Mouse (Mus musculus) intestine, embryonic 15.5 days (tissue): ENCODE data around the gene Paip2b. TPM values are rescaled to one million over a fixed set of nuclear protein-coding genes. Genes with fewer than 3 reads are reported as not detected.
"Not testable (repeated sequence)": the region's sequence is repeated elsewhere in the genome, so short reads cannot be mapped to it uniquely, and the experiment has no call there.

Experiments
- ATAC-seq: fragments of 200-750 bp; cut with Nextera tagmentation; 2 replicates; pipeline ENCODE4 v1.8.0; 2017; ENCODE audit warnings: moderate TSS enrichment, moderate library complexity
- H3K27ac ChIP-seq: fragments of 300-500 bp; sonication (generic); 2 replicates; pipeline ENCODE4 v1.5.1; 2015; ENCODE audit warnings: mild to moderate bottlenecking, inconsistent platforms
- H3K27me3 ChIP-seq: fragments of 300-500 bp; sonication (generic); replicated peaks from 2 replicates; pipeline ENCODE4 v1.6.1; 2015; ENCODE audit warnings: inconsistent platforms
- H3K36me3 ChIP-seq: fragments of 300-500 bp; sonication (generic); 2 replicates; pipeline ENCODE4 v1.6.1; 2015; ENCODE audit warnings: inconsistent platforms
- H3K4me1 ChIP-seq: fragments of 300-500 bp; sonication (generic); replicated peaks from 2 replicates; pipeline ENCODE4 v1.6.1; 2015; ENCODE audit warnings: inconsistent platforms
- H3K4me2 ChIP-seq: fragments of 300-500 bp; sonication (generic); replicated peaks from 2 replicates; pipeline ENCODE4 v1.6.1; 2015; ENCODE audit warnings: mild to moderate bottlenecking, inconsistent platforms
- H3K4me3 ChIP-seq: fragments of 300-500 bp; sonication (generic); replicated peaks from 2 replicates; pipeline ENCODE4 v1.5.1; 2015; ENCODE audit warnings: inconsistent platforms
- H3K9ac ChIP-seq: fragments of 300-500 bp; sonication (generic); 2 replicates; pipeline ENCODE4 v1.6.1; 2015; ENCODE audit warnings: inconsistent platforms
- H3K9me3 ChIP-seq: fragments of 300-500 bp; sonication (generic); 2 replicates; pipeline ENCODE4 v1.6.1; 2016; ENCODE audit warnings: inconsistent platforms
- WGBS: fragments of 180-500 bp; shearing (Covaris S2); methylation state at CpG from one replicate; pipeline ENCODE4 v1.1.7; 2015; 5-methylcytosine and 5-hydroxymethylcytosine counted together
- polyA plus RNA-seq: library from polyadenylated mRNA; unstranded; fragments of >200 nt; fragmentation: Nextera tagmentation; extraction: Ambion mirVana; gene quantifications from 2 replicates; pipeline ENCODE4 v1.2.1, GENCODE M21; 2015

Paip2b gene
- polyA plus RNA-seq, 1 experiment from 2014 or later, result 15.7 TPM

GRCm38 (mm10) chr6:83838046-83838445 is 6.5 kb upstream of the Paip2b start:
- no peak for ATAC-seq
- Histone ChIP-seq H3K4me1 (no peaks in the 10 kb centered on the region), H3K36me3 (no peaks in the 10 kb centered on the region), H3K4me3 (no peak overlapping the region), H3K9me3 (no peaks in the 10 kb centered on the region), H3K27ac (no peak overlapping the region), H3K27me3 (no peaks in the 10 kb centered on the region), H3K4me2 (no peak overlapping the region), H3K9ac (no peak overlapping the region)
- WGBS, result 77% methylated on average over 2 of the region's 2 CpGs

- no peaks in the 10 kb centered on the region for H3K9me3 ChIP-seq
- WGBS, result 86% methylated on average over 2 of the region's 2 CpGs
- no peaks in the 10 kb centered on the region for H3K36me3 ChIP-seq
- no peak overlapping the region for H3K9ac ChIP-seq
- no peak overlapping the region for H3K27ac ChIP-seq
- no peaks in the 10 kb centered on the region for H3K4me1 ChIP-seq
- ATAC-seq, result no peak
- no peak overlapping the region for H3K4me2 ChIP-seq
- H3K4me3 ChIP-seq, result no peak overlapping the region
- H3K27me3 ChIP-seq, result no peaks in the 10 kb centered on the region
Observed at GRCm38 (mm10) chr6:83836826-83837225, 5.3 kb upstream of the Paip2b start.

- ATAC-seq, H3K36me3 ChIP-seq, H3K27me3 ChIP-seq, H3K27ac ChIP-seq, H3K9me3 ChIP-seq, H3K4me3 ChIP-seq, H3K9ac ChIP-seq, H3K4me1 ChIP-seq: not testable (repeated sequence)
- 55% methylated on average over 1 of the region's 1 CpGs for WGBS
- H3K4me2 ChIP-seq, result peak overlapping the region; percentile 88
Observed at GRCm38 (mm10) chr6:83832393-83832792, 852 bp upstream of the Paip2b start.

- H3K9ac ChIP-seq, result peak overlapping the region; percentile 79
- H3K27me3 ChIP-seq, result no peaks in the 10 kb centered on the region
- peak overlapping the region; percentile 90 for H3K27ac ChIP-seq
- H3K4me2 ChIP-seq, result peak overlapping the region; percentile 88
- under 1% methylated on average over 35 of the region's 35 CpGs for WGBS
- H3K4me1 ChIP-seq, result no peaks in the 10 kb centered on the region
- H3K36me3 ChIP-seq, result no peaks in the 10 kb centered on the region
- ATAC-seq, result peak; percentile 83
- H3K4me3 ChIP-seq, result peak overlapping the region; percentile 80
- H3K9me3 ChIP-seq, result no peaks in the 10 kb centered on the region
Observed at GRCm38 (mm10) chr6:83830941-83831605, 468 bp downstream of the Paip2b start.

- Histone ChIP-seq H3K9ac (no peak overlapping the region), H3K4me3 (no peak overlapping the region), H3K9me3 (no peaks in the 10 kb centered on the region), H3K4me1 (0 out of 2 replicates have a peak, but pooled peaks cover 2% of the 10 kb centered on the region), H3K27ac (no peak overlapping the region), H3K4me2 (no peak overlapping the region), H3K36me3 (no peaks in the 10 kb centered on the region; the same call in 1 of the 2 replicates), H3K27me3 (no peaks in the 10 kb centered on the region)
- no peak for ATAC-seq
- 35% methylated on average over 2 of the region's 2 CpGs for WGBS
Observed at GRCm38 (mm10) chr6:83821856-83822255, 9.7 kb downstream of the Paip2b start.

- Histone ChIP-seq H3K27ac (no peak overlapping the region), H3K9me3 (no peaks in the 10 kb centered on the region), H3K9ac (no peak overlapping the region), H3K27me3 (no peaks in the 10 kb centered on the region), H3K4me1 (0 out of 2 replicates have a peak, but pooled peaks cover 2% of the 10 kb centered on the region), H3K4me3 (no peak overlapping the region), H3K36me3 (no peaks in the 10 kb centered on the region; the same call in 1 of the 2 replicates), H3K4me2 (no peak overlapping the region)
- no peak for ATAC-seq
- 79% methylated on average over 2 of the region's 2 CpGs for WGBS
Observed at GRCm38 (mm10) chr6:83820727-83821515, 10.6 kb downstream of the Paip2b start.

GRCm38 (mm10) chr6:83818996-83819395 is 12.5 kb downstream of the Paip2b start:
- peak overlapping the region; percentile 58; the same call in 1 of the 2 replicates for H3K27ac ChIP-seq
- WGBS, result 48% methylated on average over 1 of the region's 1 CpGs

GRCm38 (mm10) chr6:83815801-83816200 is 15.7 kb downstream of the Paip2b start:
- no peak overlapping the region for H3K9ac ChIP-seq

More at GRCm38 (mm10) chr6:83818996-83819395, 12.5 kb downstream of the Paip2b start:
- 0 out of 2 replicates have a peak, but pooled peaks cover 2% of the 10 kb centered on the region for H3K4me1 ChIP-seq
- ATAC-seq, result peak; percentile 94
- no peak overlapping the region for H3K4me2 ChIP-seq
- no peak overlapping the region for H3K9ac ChIP-seq
- peaks cover under 1% of the 10 kb centered on the region for H3K36me3 ChIP-seq
- no peak overlapping the region for H3K4me3 ChIP-seq
- H3K9me3 ChIP-seq, result no peaks in the 10 kb centered on the region
- H3K27me3 ChIP-seq, result no peaks in the 10 kb centered on the region

GRCm38 (mm10) chr6:83802846-83803245 is 28.7 kb downstream of the Paip2b start:
- Histone ChIP-seq H3K4me3 (no peak overlapping the region), H3K9me3 (no peaks in the 10 kb centered on the region), H3K4me2 (no peak overlapping the region), H3K27ac (no peak overlapping the region), H3K4me1 (no peaks in the 10 kb centered on the region), H3K9ac (no peak overlapping the region), H3K27me3 (no peaks in the 10 kb centered on the region), H3K36me3 (peaks cover 19% of the 10 kb centered on the region)
- ATAC-seq, result no peak
- WGBS, result 91% methylated on average over 3 of the region's 3 CpGs

More at GRCm38 (mm10) chr6:83815801-83816200, 15.7 kb downstream of the Paip2b start:
- no peak overlapping the region for H3K4me2 ChIP-seq
- H3K36me3 ChIP-seq, result peaks cover 7% of the 10 kb centered on the region
- no peaks in the 10 kb centered on the region for H3K4me1 ChIP-seq
- H3K4me3 ChIP-seq, result no peak overlapping the region
- H3K9me3 ChIP-seq, result no peaks in the 10 kb centered on the region
- 96% methylated on average over 3 of the region's 3 CpGs for WGBS
- H3K27me3 ChIP-seq, result no peaks in the 10 kb centered on the region
- ATAC-seq, result no peak
- H3K27ac ChIP-seq, result no peak overlapping the region

GRCm38 (mm10) chr6:83802033-83802432 is 29.5 kb downstream of the Paip2b start:
- Histone ChIP-seq H3K9ac (no peak overlapping the region), H3K4me3 (no peak overlapping the region), H3K36me3 (peaks cover 14% of the 10 kb centered on the region), H3K27ac (no peak overlapping the region), H3K4me2 (no peak overlapping the region), H3K27me3 (no peaks in the 10 kb centered on the region), H3K4me1 (0 out of 2 replicates have a peak, but pooled peaks cover 1% of the 10 kb centered on the region), H3K9me3 (no peaks in the 10 kb centered on the region)
- ATAC-seq, result no peak
- WGBS, result 92% methylated on average over 5 of the region's 5 CpGs

- Histone ChIP-seq H3K36me3 (peaks cover 14% of the 10 kb centered on the region), H3K9ac (no peak overlapping the region), H3K4me1 (peaks cover 9% of the 10 kb centered on the region), H3K4me3 (no peak overlapping the region), H3K9me3 (no peaks in the 10 kb centered on the region), H3K27me3 (no peaks in the 10 kb centered on the region), H3K27ac (no peak overlapping the region), H3K4me2 (peak overlapping the region; percentile 14; the same call in 1 of the 2 replicates)
- ATAC-seq, result no peak
- WGBS, result 50% methylated on average over 3 of the region's 3 CpGs
Observed at GRCm38 (mm10) chr6:83796686-83797085, 34.9 kb downstream of the Paip2b start.

GRCm38 (mm10) chr6:83795492-83795900 is 36.0 kb downstream of the Paip2b start:
- peak overlapping the region; percentile 82 for H3K4me3 ChIP-seq
- ATAC-seq, result peak; percentile 59
- H3K27ac ChIP-seq, result peak overlapping the region; percentile 97
- peak overlapping the region; percentile 83 for H3K9ac ChIP-seq
- H3K9me3 ChIP-seq, result no peaks in the 10 kb centered on the region
- WGBS, result 5% methylated on average over 13 of the region's 13 CpGs
- peaks cover 5% of the 10 kb centered on the region for H3K36me3 ChIP-seq
- peaks cover 9% of the 10 kb centered on the region for H3K4me1 ChIP-seq
- H3K27me3 ChIP-seq, result no peaks in the 10 kb centered on the region
- H3K4me2 ChIP-seq, result peak overlapping the region; percentile 92
